Mouse (Mus musculus) forebrain, embryonic 16.5 days (tissue): ENCODE measurements around the gene Inafm2. TPM values are rescaled to one million over a fixed set of nuclear protein-coding genes. Genes with fewer than 3 reads are reported as not detected.

Experiments used
- ATAC-seq: fragments of 200-750 bp; cut with Nextera tagmentation; 2 replicates; pipeline ENCODE4 v1.8.0; 2017; ENCODE audit warnings: mild to moderate bottlenecking, moderate library complexity
- H3K27ac ChIP-seq: fragments of 300-500 bp; sonication (generic); 2 replicates; pipeline ENCODE4 v1.5.1; 2014; ENCODE audit warnings: low read length, control low read depth
- H3K27me3 ChIP-seq: fragments of 300-500 bp; sonication (generic); replicated peaks from 2 replicates; pipeline ENCODE4 v1.6.1; 2014; ENCODE audit warnings: low read length; ENCODE audit not compliant: control insufficient read depth, insufficient read depth
- H3K36me3 ChIP-seq: fragments of 300-500 bp; sonication (generic); 2 replicates; pipeline ENCODE4 v1.6.1; 2014; ENCODE audit not compliant: control insufficient read depth, insufficient read depth
- H3K4me1 ChIP-seq: fragments of 300-500 bp; sonication (generic); replicated peaks from 2 replicates; pipeline ENCODE4 v1.6.1; 2014; ENCODE audit warnings: low read length; ENCODE audit not compliant: control insufficient read depth, insufficient read depth
- H3K4me2 ChIP-seq: fragments of 300-500 bp; sonication (generic); 2 replicates; pipeline ENCODE4 v1.6.1; 2014; ENCODE audit warnings: mild to moderate bottlenecking, low read length, control low read depth
- H3K4me3 ChIP-seq: fragments of 300-500 bp; sonication (generic); replicated peaks from 2 replicates; pipeline ENCODE4 v1.5.1; 2014; ENCODE audit warnings: mild to moderate bottlenecking, low read length, control low read depth
- H3K9ac ChIP-seq: fragments of 300-500 bp; sonication (generic); replicated peaks from 2 replicates; pipeline ENCODE4 v1.6.1; 2014; ENCODE audit warnings: low read depth, low read length, control low read depth
- H3K9me3 ChIP-seq: fragments of 300-500 bp; sonication (generic); 2 replicates; pipeline ENCODE4 v1.6.1; 2016; ENCODE audit warnings: low read length; ENCODE audit not compliant: control insufficient read depth
- WGBS: fragments of 180-500 bp; shearing (Covaris S2); extraction: QIAGEN DNeasy Blood & Tissue Kit; methylation state at CpG from one replicate; pipeline ENCODE4 v1.1.7; 2014; 5-methylcytosine and 5-hydroxymethylcytosine counted together
- polyA plus RNA-seq: library from polyadenylated mRNA; unstranded; fragments of >200 nt; fragmentation: Nextera tagmentation; extraction: Ambion mirVana; gene quantifications from 2 replicates; pipeline ENCODE4 v1.2.1, GENCODE M21; 2015

The Inafm2 gene
- polyA plus RNA-seq, 1 experiment from 2014 or later: 24.4 TPM

DNA sequence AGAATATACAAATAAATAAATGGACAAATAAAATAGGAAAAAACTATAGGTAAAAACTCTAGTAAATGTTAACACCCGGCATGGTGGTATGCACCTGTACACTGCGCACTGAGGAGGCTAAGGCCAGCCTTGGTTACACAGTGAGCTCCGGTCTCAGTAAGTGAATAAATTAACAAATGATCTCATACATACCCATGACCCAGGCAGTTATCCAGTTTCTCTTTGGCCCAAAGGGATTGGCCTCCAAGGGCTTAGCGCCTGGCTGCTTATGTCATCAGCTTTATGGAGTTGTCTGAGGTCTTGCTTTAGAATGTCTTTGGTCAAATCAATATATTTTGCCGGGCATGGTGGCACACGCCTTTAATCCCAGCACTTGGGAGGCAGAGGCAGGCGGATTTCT is 38.1 kb downstream of the Inafm2 start:
- ATAC-seq: no peak

DNA sequence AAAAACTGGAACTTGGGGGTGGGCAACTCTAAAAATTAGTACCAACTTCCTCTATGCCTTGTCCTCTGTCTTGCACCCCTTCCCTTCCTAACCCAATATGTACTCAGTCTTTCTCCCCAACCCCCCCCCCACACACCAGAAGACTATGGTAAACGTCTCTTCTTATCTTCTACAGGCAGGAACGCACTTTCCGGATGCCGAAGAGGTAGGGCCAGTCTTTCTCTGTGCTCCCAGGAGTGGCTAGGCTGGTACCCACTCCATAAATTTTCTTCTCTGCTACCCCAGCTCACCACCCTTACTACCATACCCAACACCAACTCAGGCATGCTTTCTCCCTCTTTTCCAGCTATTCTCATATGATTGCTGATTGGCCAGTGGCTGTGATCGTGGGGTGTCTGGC is 41.0 kb downstream of the Inafm2 start:
- no peak overlapping the region for H3K4me3 ChIP-seq
- H3K36me3 ChIP-seq: peaks cover 3% of the 10 kb centered on the region; the same call in 1 of the 2 replicates
- no peak for ATAC-seq
- no peaks in the 10 kb centered on the region for H3K9me3 ChIP-seq
- WGBS: 87% methylated on average over 5 of the region's 5 CpGs
- no peak overlapping the region for H3K9ac ChIP-seq
- H3K27me3 ChIP-seq: no peaks in the 10 kb centered on the region
- H3K4me1 ChIP-seq: peaks cover 13% of the 10 kb centered on the region
- no peak overlapping the region for H3K27ac ChIP-seq
- H3K4me2 ChIP-seq: no peak overlapping the region

More for the DNA sequence above, 38.1 kb downstream of the Inafm2 start:
- Histone ChIP-seq H3K4me1 (peaks cover 14% of the 10 kb centered on the region), H3K36me3 (no peaks in the 10 kb centered on the region), H3K9ac (no peak overlapping the region), H3K4me2 (no peak overlapping the region), H3K27me3 (no peaks in the 10 kb centered on the region), H3K9me3 (no peaks in the 10 kb centered on the region), H3K27ac (no peak overlapping the region), H3K4me3 (no peak overlapping the region)
- WGBS: 91% methylated on average over 7 of the region's 7 CpGs

DNA sequence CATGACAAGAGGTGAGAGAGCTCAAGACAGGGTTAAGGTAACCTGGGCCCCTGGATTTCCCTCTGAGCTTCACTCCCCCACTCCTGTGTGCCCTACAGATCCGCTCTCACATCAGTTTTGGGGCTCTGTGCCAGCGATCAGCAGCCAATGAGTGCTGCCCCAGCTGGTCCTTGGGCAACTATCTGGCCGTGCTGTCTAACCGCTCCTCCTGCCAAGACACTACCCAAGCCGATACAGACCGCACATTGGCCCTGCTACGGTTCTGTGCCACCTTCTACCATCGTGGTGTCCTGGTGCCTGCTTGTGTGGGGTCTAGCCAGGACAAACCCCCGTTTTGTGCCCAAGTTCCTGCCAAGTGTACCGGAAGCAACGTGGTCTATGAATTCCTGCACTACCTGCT is 43.9 kb downstream of the Inafm2 start:
- 56% methylated on average over 11 of the region's 11 CpGs for WGBS
- Histone ChIP-seq H3K27ac (no peak overlapping the region), H3K9me3 (no peaks in the 10 kb centered on the region), H3K27me3 (no peaks in the 10 kb centered on the region), H3K4me3 (no peak overlapping the region), H3K4me2 (no peak overlapping the region), H3K4me1 (peaks cover 13% of the 10 kb centered on the region), H3K36me3 (peaks cover 5% of the 10 kb centered on the region; the same call in 1 of the 2 replicates), H3K9ac (no peak overlapping the region)
- ATAC-seq: peak; percentile 62

DNA sequence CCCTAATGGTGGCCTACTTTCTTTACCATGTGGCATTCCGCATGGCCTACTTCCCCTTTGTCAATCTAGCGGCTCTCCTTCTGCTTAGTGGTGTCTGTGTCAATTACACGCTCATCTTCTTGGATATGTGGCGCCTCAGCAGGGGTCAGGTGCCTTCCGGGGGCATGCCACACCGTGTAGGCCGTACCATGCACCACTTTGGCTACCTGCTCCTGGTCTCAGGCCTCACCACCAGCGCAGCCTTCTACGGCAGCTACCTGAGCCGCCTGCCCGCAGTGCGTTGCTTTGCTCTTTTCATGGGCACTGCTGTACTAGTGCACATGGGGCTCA is 44.6 kb downstream of the Inafm2 start:
- Histone ChIP-seq H3K4me2 (peak overlapping the region; percentile 37; the same call in 1 of the 2 replicates), H3K4me3 (no peak overlapping the region), H3K27me3 (no peaks in the 10 kb centered on the region), H3K4me1 (peaks cover 13% of the 10 kb centered on the region), H3K36me3 (peaks cover 5% of the 10 kb centered on the region; the same call in 1 of the 2 replicates), H3K9ac (no peak overlapping the region), H3K27ac (no peak overlapping the region), H3K9me3 (no peaks in the 10 kb centered on the region)
- 48% methylated on average over 12 of the region's 12 CpGs for WGBS
- ATAC-seq: no peak

DNA sequence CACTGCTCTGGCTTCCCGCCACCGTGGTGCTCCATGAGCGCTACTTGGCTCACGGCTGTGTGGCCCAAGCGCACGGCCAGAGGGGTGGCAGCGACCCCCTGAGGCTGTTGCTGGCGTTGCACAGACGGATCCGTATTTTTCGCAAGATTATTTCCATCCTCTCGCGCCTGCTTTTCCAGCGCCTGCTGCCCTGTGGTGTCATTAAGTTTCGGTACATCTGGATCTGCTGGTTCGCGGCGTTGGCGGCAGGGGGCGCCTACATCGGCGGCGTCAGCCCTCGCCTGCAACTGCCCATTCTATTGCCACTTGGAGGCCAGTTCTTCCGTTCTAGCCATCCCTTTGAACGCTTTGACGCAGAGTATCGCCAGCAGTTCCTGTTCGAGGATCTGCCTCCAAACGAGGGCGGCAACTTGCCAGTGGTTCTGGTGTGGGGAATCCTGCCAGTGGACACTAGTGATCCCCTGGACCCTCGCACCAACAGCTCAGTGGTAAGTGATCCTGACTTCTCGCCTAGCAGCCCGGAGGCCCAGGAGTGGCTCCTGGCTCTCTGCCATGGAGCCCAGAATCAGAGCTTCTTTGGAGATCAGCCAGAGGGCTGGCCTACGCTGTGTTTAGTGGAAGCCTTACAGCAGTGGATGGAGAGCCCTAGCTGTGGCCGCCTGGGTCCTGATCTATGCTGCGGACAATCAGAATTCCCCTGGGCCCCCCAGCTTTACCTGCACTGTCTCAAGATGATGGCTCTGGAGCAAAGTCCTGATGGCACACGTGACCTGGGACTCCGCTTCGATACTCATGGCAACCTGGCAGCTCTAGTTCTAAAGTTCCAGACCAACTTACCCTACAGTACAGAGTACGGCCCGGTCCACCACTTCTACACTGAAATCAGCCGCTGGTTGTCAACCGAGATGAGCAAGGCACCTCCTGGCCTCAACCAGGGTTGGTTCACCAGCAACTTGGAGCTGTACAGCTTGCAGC is 45.3 kb downstream of the Inafm2 start:
- no peaks in the 10 kb centered on the region for H3K27me3 ChIP-seq
- H3K9me3 ChIP-seq: no peaks in the 10 kb centered on the region
- H3K4me2 ChIP-seq: peak overlapping the region; percentile 37
- H3K27ac ChIP-seq: no peak overlapping the region
- no peak overlapping the region for H3K9ac ChIP-seq
- WGBS: 23% methylated on average over 44 of the region's 44 CpGs
- H3K4me1 ChIP-seq: peaks cover 13% of the 10 kb centered on the region
- H3K36me3 ChIP-seq: peaks cover 5% of the 10 kb centered on the region; the same call in 1 of the 2 replicates
- peak; percentile 63 for ATAC-seq
- H3K4me3 ChIP-seq: no peak overlapping the region; the same call in 1 of the 2 replicates

DNA sequence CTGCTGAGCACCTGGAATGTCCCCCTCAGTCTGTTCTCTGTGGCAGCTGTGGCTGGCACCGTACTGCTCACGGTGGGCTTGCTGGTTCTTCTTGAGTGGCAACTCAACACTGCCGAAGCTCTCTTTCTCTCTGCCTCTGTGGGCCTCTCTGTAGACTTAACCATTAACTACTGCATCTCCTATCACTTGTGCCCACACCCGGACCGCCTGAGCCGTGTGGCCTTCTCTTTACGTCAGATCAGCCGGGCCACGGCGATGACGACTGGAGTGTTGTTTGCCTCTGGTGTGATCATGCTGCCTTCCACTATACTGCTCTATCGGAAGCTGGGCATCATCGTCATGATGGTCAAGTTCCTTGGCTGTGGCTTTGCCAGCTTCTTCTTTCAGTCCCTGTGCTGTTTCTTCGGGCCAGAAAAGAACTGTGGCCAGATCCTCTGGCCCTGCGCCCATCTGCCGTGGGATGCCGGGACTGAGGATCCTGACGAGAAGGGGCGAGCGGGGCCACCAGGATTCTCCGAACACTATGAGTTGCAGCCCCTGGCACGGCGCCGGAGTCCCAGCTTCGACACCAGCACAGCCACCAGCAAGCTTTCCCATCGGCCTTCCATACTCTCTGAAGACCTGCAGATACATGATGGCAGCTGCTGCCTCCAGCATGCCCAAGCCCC is 46.2 kb downstream of the Inafm2 start:
- ATAC-seq: no peak
- no peak overlapping the region for H3K27ac ChIP-seq
- H3K9me3 ChIP-seq: no peaks in the 10 kb centered on the region
- 91% methylated on average over 26 of the region's 26 CpGs for WGBS
- H3K36me3 ChIP-seq: peaks cover 5% of the 10 kb centered on the region; the same call in 1 of the 2 replicates
- H3K4me1 ChIP-seq: peaks cover 13% of the 10 kb centered on the region
- H3K4me2 ChIP-seq: no peak overlapping the region
- H3K9ac ChIP-seq: no peak overlapping the region
- no peaks in the 10 kb centered on the region for H3K27me3 ChIP-seq
- H3K4me3 ChIP-seq: no peak overlapping the region

DNA sequence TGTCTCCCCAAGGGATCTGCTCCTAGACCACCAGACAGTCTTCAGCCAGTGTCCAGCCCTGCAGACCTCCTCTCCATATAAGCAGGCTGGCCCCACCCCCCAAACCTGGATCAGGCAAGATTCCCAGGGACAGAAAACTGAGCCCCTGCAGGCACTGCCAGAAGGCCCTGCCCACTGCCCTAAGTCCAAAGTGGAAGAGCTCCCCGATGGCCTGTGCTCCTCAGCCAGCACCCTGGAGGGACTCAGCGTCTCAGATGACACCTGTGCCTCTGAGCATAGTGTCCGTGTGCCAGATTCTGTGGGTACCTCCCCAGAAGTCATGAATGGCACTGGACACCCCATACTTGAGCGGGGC is 46.7 kb downstream of the Inafm2 start:
- peaks cover 13% of the 10 kb centered on the region for H3K4me1 ChIP-seq
- H3K27me3 ChIP-seq: no peaks in the 10 kb centered on the region
- H3K4me3 ChIP-seq: no peak overlapping the region
- no peak overlapping the region for H3K9ac ChIP-seq
- no peaks in the 10 kb centered on the region for H3K9me3 ChIP-seq
- peaks cover 5% of the 10 kb centered on the region; the same call in 1 of the 2 replicates for H3K36me3 ChIP-seq
- H3K4me2 ChIP-seq: no peak overlapping the region
- no peak overlapping the region for H3K27ac ChIP-seq
- no peak for ATAC-seq
- 83% methylated on average over 4 of the region's 4 CpGs for WGBS

DNA sequence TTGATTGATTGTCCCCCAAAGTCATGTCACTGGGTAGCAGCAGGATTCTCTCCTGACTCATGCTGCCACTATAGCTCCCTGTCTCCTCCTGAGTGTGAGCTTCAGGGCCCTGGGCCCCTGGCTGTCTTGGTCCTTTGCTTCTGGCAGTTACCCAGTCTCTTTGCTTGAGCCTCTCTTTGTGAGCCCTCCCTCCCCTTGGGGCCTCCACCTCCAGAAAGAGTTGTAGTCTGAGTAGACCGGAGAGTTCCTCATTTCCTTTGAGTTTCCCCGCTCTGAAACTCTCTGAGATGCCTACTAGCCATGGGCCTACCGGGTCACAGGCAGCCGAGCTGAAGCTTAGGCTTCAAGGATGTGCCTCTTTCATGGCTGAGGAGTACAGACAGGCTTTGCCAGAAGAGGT is 48.1 kb downstream of the Inafm2 start:
- H3K4me2 ChIP-seq: no peak overlapping the region
- H3K36me3 ChIP-seq: peaks cover 5% of the 10 kb centered on the region; the same call in 1 of the 2 replicates
- H3K27me3 ChIP-seq: no peaks in the 10 kb centered on the region
- ATAC-seq: no peak
- 91% methylated on average over 4 of the region's 4 CpGs for WGBS
- peaks cover 13% of the 10 kb centered on the region for H3K4me1 ChIP-seq
- H3K9me3 ChIP-seq: no peaks in the 10 kb centered on the region
- no peak overlapping the region for H3K27ac ChIP-seq
- H3K9ac ChIP-seq: no peak overlapping the region
- H3K4me3 ChIP-seq: no peak overlapping the region
